Mouse (Mus musculus) ZHBTc4 (cell line): Measurements from ENCODE around the gene Spta1.

Experiments used
- DNase-seq: peaks from one replicate; pipeline ENCODE4 v3.0.0-alpha.2; 2011; ENCODE audit warnings: low read depth, low spot score

The Spta1 gene

GRCm38 (mm10) chr1:174251961-174252360, 79.4 kb downstream of the Spta1 start, which contains the start of gene Olfr419:
Olfr419 (minus strand) TSS chr1:174252061.
- no peak for DNase-seq

DNA sequence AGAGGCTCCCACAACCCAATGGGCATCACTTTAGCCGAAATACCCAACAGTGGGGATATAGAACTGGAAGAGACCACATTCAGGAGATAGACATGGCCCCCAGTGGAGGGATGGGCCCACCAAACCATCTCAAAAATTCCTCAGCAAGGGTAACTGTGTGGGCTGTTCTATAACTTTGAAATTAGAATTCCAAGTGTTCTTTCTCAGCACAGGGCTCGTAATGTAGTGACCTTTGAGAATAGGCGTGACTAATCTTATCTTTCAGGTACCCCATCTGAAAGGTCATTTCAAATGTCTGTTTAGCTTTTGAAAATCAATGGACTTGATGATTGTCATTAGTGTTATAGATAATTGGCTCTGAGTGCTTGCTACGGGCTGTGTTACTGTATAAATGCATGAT, 95.2 kb downstream of the Spta1 start:
- no peak for DNase-seq

DNA sequence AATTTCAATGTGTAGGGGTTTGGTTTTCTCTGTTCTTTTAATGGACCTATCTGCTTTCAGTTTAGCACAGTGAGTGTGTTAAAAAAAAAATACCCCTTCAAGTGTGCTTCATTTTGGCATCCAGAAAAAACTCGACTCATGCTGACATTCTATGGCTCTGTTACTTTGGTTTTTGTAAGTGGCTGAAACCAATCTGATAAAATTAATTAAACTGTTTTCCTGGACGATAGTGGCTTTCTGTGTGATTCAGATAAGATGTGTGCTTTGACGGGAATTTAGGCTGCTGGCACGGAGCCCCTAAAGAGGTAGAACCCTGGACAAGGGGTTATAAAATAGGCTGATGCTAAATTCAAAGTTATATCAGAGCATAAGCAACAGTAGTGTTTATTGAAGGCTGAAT, 96.6 kb downstream of the Spta1 start:
- no peak for DNase-seq

- no peak for DNase-seq
Observed at GRCm38 (mm10) chr1:174270643-174271042, 98.1 kb downstream of the Spta1 start.
